Mouse (Mus musculus) small intestine, adult 2 months (tissue): ENCODE measurements around the gene Dclk1.

Experiments used
- CTCF ChIP-seq: fragments of 200-500 bp; IDR thresholded peaks from 2 replicates; pipeline ENCODE4 v1.5.1; 2012; ENCODE audit warnings: low read depth, mild to moderate bottlenecking, control low read depth, inconsistent platforms, low read length, moderate library complexity, mixed read lengths; ENCODE audit not compliant: insufficient replicate concordance, insufficient read length; ENCODE audit errors: extremely low read depth
- POLR2A ChIP-seq: fragments of 200-500 bp; IDR thresholded peaks from 2 replicates; pipeline ENCODE4 v1.6.1; 2012; ENCODE audit warnings: low read depth, mild to moderate bottlenecking, control low read depth, inconsistent platforms, low read length, moderate library complexity

DNA sequence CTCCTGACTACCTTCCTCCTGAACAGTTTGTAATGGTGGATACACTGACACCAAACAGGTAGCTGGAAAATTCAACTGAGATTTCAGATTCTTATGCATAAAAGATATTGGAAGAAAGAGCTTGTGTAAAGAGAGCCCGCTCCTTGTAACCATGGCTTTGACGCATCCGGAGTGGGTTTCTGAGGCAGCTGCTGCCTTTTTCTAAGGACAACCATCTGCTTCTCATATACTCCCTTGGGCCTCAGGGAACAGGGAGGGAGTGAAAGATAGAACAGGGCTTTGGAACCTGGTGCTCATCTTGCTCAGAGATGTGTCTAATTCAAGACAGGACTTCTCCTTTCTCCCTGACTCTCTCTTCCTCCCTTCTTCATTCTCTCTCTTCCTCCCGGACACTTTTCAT, 37.8 kb downstream of the Dclk1 start:
- no peak for TF ChIP-seq CTCF
- no peak for TF ChIP-seq POLR2A
